Mouse (Mus musculus): ENCODE results near the gene Hdac5.

GRCm38 (mm10) chr11:102230006-102230741 lies at the start of gene Hdac5:
- TF ChIP-seq BHLHE40 (IDR thresholded peaks at IDR 0.05; ENCODE audit: borderline replicate concordance, low read depth, low read length) (peak; percentile 95), CTCF (IDR thresholded peaks at IDR 0.05 in 2 of 3, conservative IDR thresholded peaks at IDR 0.05 in 1 of 3; ENCODE audit: control insufficient read depth in 1 of 3, insufficient read depth in 1 of 3, low read depth in 2 of 3, low read length in 3 of 3, poor library complexity in 1 of 3, severe bottlenecking in 1 of 3) (no peak), ELF1 (IDR thresholded peaks at IDR 0.05; ENCODE audit: low read depth, low read length) (peak; percentile 26; the same call in 1 of the 2 replicates), SMC3 (IDR thresholded peaks at IDR 0.05; ENCODE audit: low read depth, low read length) (no peak), GATA1 (IDR thresholded peaks at IDR 0.05; ENCODE audit: low read depth, low read length) (no peak), GABPA (IDR thresholded peaks at IDR 0.05; ENCODE audit: low read depth, low read length) (peak; percentile 52; the same call in 1 of the 2 replicates), ZNF384 (IDR thresholded peaks at IDR 0.05; ENCODE audit: low read depth, low read length) (no peak)
